Mouse (Mus musculus): ENCODE results near the gene Dop1b. TPM values are rescaled to one million over a fixed set of nuclear protein-coding genes. Genes with fewer than 3 reads are reported as not detected.

Gene Dop1b
- total RNA-seq, 2 experiments from 2014 or later = 27.6 to 34.0 TPM

GRCm38 (mm10) chr16:93712189-93712885 is 633 bp downstream of the Dop1b start:
- no peak for DNase-seq (ENCODE audit: low spot score in 2 of 2)

GRCm38 (mm10) chr16:93712966-93713365 is 1.3 kb downstream of the Dop1b start:
- no peak for DNase-seq (ENCODE audit: low spot score in 2 of 2)

- DNase-seq (ENCODE audit: low spot score in 2 of 2) = no peak
These were observed 2.7 kb downstream of the Dop1b start for GRCm38 (mm10) chr16:93714426-93714825.

- DNase-seq (ENCODE audit: low spot score in 2 of 2) = no peak
These were observed 4.1 kb downstream of the Dop1b start for GRCm38 (mm10) chr16:93715826-93716225.

GRCm38 (mm10) chr16:93717299-93717703 is 5.6 kb downstream of the Dop1b start:
- peak in 1 of 2 experiments; percentile 16 for DNase-seq (ENCODE audit: low spot score in 2 of 2)

- no peak for DNase-seq (ENCODE audit: low spot score in 2 of 2)
These were observed 10.1 kb downstream of the Dop1b start for GRCm38 (mm10) chr16:93721771-93722170.

GRCm38 (mm10) chr16:93722476-93722875 is 10.8 kb downstream of the Dop1b start:
- DNase-seq (ENCODE audit: low spot score in 2 of 2) = no peak

GRCm38 (mm10) chr16:93725417-93726144 is 13.9 kb downstream of the Dop1b start:
- no peak for DNase-seq (ENCODE audit: low spot score in 2 of 2)

GRCm38 (mm10) chr16:93726186-93726585 is 14.5 kb downstream of the Dop1b start:
- DNase-seq (ENCODE audit: low spot score in 2 of 2) = no peak

- DNase-seq (ENCODE audit: low spot score in 2 of 2) = no peak
These were observed 17.0 kb downstream of the Dop1b start for GRCm38 (mm10) chr16:93728676-93729075.

- no peak for DNase-seq (ENCODE audit: low spot score in 2 of 2)
These were observed 18.4 kb downstream of the Dop1b start for GRCm38 (mm10) chr16:93729801-93730721.

GRCm38 (mm10) chr16:93731310-93731709 is 19.6 kb downstream of the Dop1b start:
- no peak for DNase-seq (ENCODE audit: low spot score in 2 of 2)

GRCm38 (mm10) chr16:93732875-93733569 is 21.3 kb downstream of the Dop1b start:
- no peak for DNase-seq (ENCODE audit: low spot score in 2 of 2)

GRCm38 (mm10) chr16:93739251-93739650 is 27.5 kb downstream of the Dop1b start:
- no peak for DNase-seq (ENCODE audit: low spot score in 2 of 2)

- DNase-seq (ENCODE audit: low spot score in 2 of 2) = no peak
These were observed 31.2 kb downstream of the Dop1b start for GRCm38 (mm10) chr16:93742903-93743302.

- no peak for DNase-seq (ENCODE audit: low spot score in 2 of 2)
These were observed 32.4 kb downstream of the Dop1b start for GRCm38 (mm10) chr16:93744049-93744490.

GRCm38 (mm10) chr16:93744804-93745340 is 33.2 kb downstream of the Dop1b start:
- DNase-seq (ENCODE audit: low spot score in 2 of 2) = no peak

- no peak for DNase-seq (ENCODE audit: low spot score in 2 of 2)
These were observed 34.7 kb downstream of the Dop1b start for GRCm38 (mm10) chr16:93746397-93746796.

GRCm38 (mm10) chr16:93746957-93747356 is 35.3 kb downstream of the Dop1b start:
- DNase-seq (ENCODE audit: low spot score in 2 of 2) = no peak

GRCm38 (mm10) chr16:93747421-93747820 is 35.7 kb downstream of the Dop1b start:
- no peak for DNase-seq (ENCODE audit: low spot score in 2 of 2)
